Mouse (Mus musculus) R1 (cell line): Measurements from ENCODE around the gene Tesc.

Experiments
- DNase-seq: peaks from one replicate; pipeline ENCODE4 v3.0.0-alpha.2; 2018; ENCODE audit warnings: low read depth, low spot score

The Tesc gene

DNA sequence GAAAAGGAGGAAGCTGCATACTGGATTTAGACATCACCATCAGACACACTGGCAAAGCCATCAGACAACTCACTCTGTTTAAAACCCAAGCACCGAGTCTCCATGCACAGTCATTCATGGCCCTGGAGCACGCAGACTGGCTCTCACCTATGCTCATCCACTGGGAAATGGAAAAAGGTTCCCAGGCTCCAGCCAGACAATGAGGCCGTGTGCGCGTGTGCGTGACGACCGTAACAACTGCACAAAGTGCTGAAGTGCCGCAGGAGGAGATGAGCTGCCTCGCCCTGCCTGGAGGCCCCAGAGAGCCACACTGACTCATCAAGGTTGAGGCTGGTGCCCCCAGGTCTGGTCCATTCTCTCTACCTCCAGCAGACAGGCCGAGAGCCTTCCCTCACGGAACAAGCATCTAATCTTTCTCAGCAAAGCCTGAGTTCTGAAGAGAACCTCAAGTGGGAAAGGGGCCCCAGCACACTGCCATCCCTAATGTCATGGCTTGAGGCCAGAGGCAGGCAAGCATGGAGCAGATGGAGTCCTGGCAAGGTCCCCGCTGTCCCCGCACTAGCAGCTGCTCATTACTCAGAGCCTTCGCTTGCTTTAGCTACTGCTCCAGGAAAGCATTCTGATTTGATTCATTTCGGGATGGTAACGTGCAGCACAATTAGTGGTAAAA is 80.7 kb downstream of the Tesc start:
- peak; percentile 36 for DNase-seq

DNA sequence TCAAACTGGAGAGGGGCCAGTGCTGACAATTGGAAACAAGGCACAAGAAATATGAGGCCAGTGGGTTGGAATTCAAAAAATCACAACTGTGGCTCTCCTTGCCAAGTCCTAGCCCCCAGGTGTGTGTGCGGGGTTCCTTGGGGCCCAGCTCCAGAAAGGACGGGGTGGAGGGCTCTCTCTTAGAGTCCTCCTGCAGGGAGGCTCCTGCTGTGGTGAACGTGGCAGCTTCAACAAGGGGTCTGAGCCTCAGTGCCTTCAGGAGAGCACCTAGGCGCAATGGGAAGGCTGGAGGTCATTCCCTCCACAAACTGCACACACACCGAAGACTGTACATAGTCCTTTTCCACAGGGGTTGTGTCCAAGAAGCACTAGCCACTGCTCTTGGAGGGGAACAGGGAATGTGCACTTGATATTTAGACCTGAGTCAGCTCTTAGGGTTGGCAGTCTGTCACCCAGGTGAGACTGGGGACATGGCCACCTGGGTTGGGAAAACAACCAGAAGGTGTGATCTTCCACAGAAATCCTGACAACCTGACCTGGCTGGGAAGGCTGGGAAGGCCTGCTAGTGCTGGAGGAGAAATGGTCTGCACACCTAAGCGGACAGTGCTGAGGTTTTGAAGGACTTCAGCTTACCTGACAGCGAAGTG is 81.4 kb downstream of the Tesc start:
- no peak for DNase-seq
